Mouse (Mus musculus) C2C12 (cell line): ENCODE results near the gene Pacs1.
"Not testable (repeated sequence)": the region's sequence is repeated elsewhere in the genome, so short reads cannot be mapped to it uniquely, and the experiment has no call there.

Source experiments
- CEBPB ChIP-seq: IDR thresholded peaks from one replicate; pipeline ENCODE4 v1.6.1; 2011; ENCODE audit warnings: low read depth, mild to moderate bottlenecking, control low read depth, moderate library complexity
- CTCF ChIP-seq: IDR thresholded peaks from one replicate; pipeline ENCODE4 v1.5.1; 2011; ENCODE audit not compliant: control insufficient read depth, insufficient read depth, insufficient read length
- MAX ChIP-seq: IDR thresholded peaks from one replicate; pipeline ENCODE4 v1.6.1; 2011; ENCODE audit warnings: mild to moderate bottlenecking, control low read depth
- MYOD1 ChIP-seq: IDR thresholded peaks from one replicate; pipeline ENCODE4 v1.6.1; 2011; ENCODE audit warnings: low read depth; ENCODE audit not compliant: control insufficient read depth, insufficient read length
- MYOG ChIP-seq: IDR thresholded peaks from one replicate; pipeline ENCODE4 v1.6.1; 2011; ENCODE audit not compliant: control insufficient read depth, insufficient read length; ENCODE audit errors: extremely low read depth
- USF1 ChIP-seq: IDR thresholded peaks from one replicate; pipeline ENCODE4 v1.6.1; 2011; ENCODE audit warnings: low read depth, mild to moderate bottlenecking, control low read depth, moderate library complexity

DNA sequence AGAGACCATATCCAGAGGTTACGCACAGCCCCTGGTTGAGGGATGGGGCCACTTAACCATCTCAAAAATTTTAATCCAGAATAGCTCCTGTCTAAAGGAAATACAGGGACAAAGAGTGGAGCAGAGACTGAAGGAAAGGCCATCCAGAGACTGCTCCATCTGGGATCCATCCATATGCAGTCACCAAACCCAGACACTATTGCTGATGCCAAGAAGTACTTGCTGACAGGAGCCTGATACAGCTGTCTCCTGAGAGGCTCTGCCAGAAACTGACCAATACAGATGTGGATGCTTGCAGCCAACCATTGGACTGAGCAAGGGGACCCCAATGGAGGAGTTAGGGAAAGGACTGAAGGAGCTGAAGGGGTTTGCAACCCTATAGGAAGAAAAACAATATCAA is 35.9 kb downstream of the Pacs1 start:
- not testable (repeated sequence) for TF ChIP-seq CTCF, MAX, MYOG, CEBPB, USF1, MYOD1
